Mouse (Mus musculus) MEL (cell line): Measurements from ENCODE around the gene Eno2.

ENCODE experiments used
- CHD2 ChIP-seq: IDR thresholded peaks from 2 replicates; pipeline ENCODE4 v1.6.1; 2011; ENCODE audit warnings: low read length, improper control_type of control experiment
- CTCF ChIP-seq, 3 experiments: IDR thresholded peaks in 2 of 3; conservative IDR thresholded peaks in 1 of 3; 2 replicates each; pipeline ENCODE4 v1.5.1; 2011 to 2012; ENCODE audit warnings: low read length in 3 of 3, low read depth in 2 of 3, mild to moderate bottlenecking in 2 of 3, improper control_type of control experiment in 1 of 3, inconsistent platforms in 1 of 3, mixed read lengths in 1 of 3, moderate library complexity in 1 of 3; ENCODE audit not compliant: control insufficient read depth in 1 of 3, insufficient read depth in 1 of 3, poor library complexity in 1 of 3, severe bottlenecking in 1 of 3
- E2F4 ChIP-seq: IDR thresholded peaks from 2 replicates; pipeline ENCODE4 v1.6.1; 2011; ENCODE audit warnings: low read depth, low read length, improper control_type of control experiment, borderline replicate concordance
- EP300 ChIP-seq, 2 experiments: IDR thresholded peaks; 2 replicates each; pipeline ENCODE4 v1.6.1; 2011; ENCODE audit warnings: improper control_type of control experiment in 2 of 2, low read length in 2 of 2, low read depth in 1 of 2, mild to moderate bottlenecking in 1 of 2
- ETS1 ChIP-seq: IDR thresholded peaks from 2 replicates; pipeline ENCODE4 v1.6.1; 2012; ENCODE audit warnings: low read depth, mild to moderate bottlenecking, inconsistent platforms, low read length, improper control_type of control experiment, moderate library complexity
- GABPA ChIP-seq: IDR thresholded peaks from 2 replicates; pipeline ENCODE4 v1.6.1; 2012; ENCODE audit warnings: low read depth, mild to moderate bottlenecking, inconsistent platforms, low read length, improper control_type of control experiment, moderate library complexity
- GATA1 ChIP-seq: IDR thresholded peaks from 2 replicates; pipeline ENCODE4 v1.6.1; 2011; ENCODE audit warnings: low read depth, low read length, improper control_type of control experiment
- POLR2A ChIP-seq, 2 experiments: IDR thresholded peaks; 2 replicates each; pipeline ENCODE4 v1.6.1; 2011 to 2012; ENCODE audit warnings: low read length in 2 of 2, mild to moderate bottlenecking in 2 of 2, control low read depth in 1 of 2, improper control_type of control experiment in 1 of 2, low read depth in 1 of 2, moderate library complexity in 1 of 2; ENCODE audit not compliant: control insufficient read depth in 1 of 2, insufficient read depth in 1 of 2, poor library complexity in 1 of 2
- SIN3A ChIP-seq: IDR thresholded peaks from 2 replicates; pipeline ENCODE4 v1.6.1; 2012; ENCODE audit warnings: low read length, improper control_type of control experiment, inconsistent platforms
- USF1 ChIP-seq: IDR thresholded peaks from 2 replicates; pipeline ENCODE4 v1.6.1; 2014; ENCODE audit warnings: low read depth, mild to moderate bottlenecking, inconsistent platforms, low read length, improper control_type of control experiment, moderate library complexity
- ZC3H11A ChIP-seq: IDR thresholded peaks from 2 replicates; pipeline ENCODE4 v1.6.1; 2012; ENCODE audit warnings: low read depth, mild to moderate bottlenecking, inconsistent platforms, low read length, improper control_type of control experiment
- ZMIZ1 ChIP-seq: IDR thresholded peaks from 2 replicates; pipeline ENCODE4 v1.6.1; 2012; ENCODE audit warnings: low read depth, mild to moderate bottlenecking, inconsistent platforms, low read length, improper control_type of control experiment, moderate library complexity

- TF ChIP-seq ETS1 (no peak), CTCF (IDR thresholded peaks at IDR 0.05 in 2 of 3, conservative IDR thresholded peaks at IDR 0.05 in 1 of 3; ENCODE audit: control insufficient read depth in 1 of 3, insufficient read depth in 1 of 3, low read depth in 2 of 3, low read length in 3 of 3, poor library complexity in 1 of 3, severe bottlenecking in 1 of 3) (no peak), GATA1 (no peak), EP300 (IDR thresholded peaks at IDR 0.05; ENCODE audit: low read depth in 1 of 2, low read length in 2 of 2) (no peak), ZC3H11A (no peak), POLR2A (IDR thresholded peaks at IDR 0.05; ENCODE audit: control insufficient read depth in 1 of 2, insufficient read depth in 1 of 2, low read depth in 1 of 2, low read length in 2 of 2, poor library complexity in 1 of 2) (no peak; a peak in 1 of 4 replicates), USF1 (no peak), CHD2 (no peak), E2F4 (no peak), ZMIZ1 (no peak), GABPA (no peak), SIN3A (no peak)
Observed at GRCm38 (mm10) chr6:124786756-124787420, 17.4 kb upstream of the Eno2 start.
